8 mouse cellular contexts compared by ENCODE assay signal in the genomic region with DNA sequence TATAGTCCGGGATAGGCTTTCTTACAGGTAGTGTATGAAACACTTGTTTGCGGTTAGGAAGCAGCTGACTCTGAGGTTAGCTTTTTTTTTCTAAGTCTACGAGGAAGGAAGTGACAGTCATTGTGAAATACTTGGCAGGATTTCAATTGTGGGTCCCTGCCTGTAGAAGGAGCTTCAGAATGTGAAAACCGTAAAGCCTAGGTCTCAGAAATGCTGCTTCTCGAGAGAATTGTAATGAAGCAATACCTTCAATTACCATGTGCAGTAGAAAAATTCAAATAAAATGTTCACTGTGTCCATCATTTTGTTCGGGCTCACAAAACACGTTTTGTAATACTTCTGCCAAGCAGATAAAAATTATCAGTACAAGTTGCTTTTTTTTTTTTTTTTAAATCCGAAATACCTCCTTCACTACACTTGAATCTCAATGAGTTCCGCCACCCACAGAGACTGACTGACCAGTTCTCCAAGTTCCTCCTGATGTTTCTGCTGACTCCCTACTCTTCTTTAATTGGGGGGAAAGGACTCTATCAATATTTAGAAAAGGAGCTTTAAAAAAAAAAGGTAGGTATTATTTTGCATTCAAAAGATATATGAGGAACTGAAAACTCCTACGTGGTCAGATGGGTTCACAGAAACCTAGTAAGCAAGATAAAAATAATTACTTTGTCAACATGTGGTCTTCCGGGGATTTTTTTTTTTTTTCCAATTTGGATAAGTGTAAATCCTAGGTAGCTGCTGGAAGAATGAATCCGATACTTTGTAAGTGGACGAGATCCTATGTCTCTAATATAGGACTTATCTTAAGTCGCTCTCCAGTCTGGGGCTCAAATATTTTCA. TPM values are rescaled to one million over a fixed set of nuclear protein-coding genes. Genes with fewer than 3 reads are reported as not detected.
DNase-seq lines count a peak whose midpoint lies in the region; ATAC-seq and TF ChIP-seq lines count a peak whose summit lies in the region.

No protein-coding gene starts in this region.

- no peaks in the 10 kb centered on the region for H3K9me3 ChIP-seq in heart, embryonic 10.5 days
- H3K9me3 ChIP-seq in limb, embryonic 10.5 days (replicated peaks), result no peaks in the 10 kb centered on the region
- no peaks in the 10 kb centered on the region for H3K9me3 ChIP-seq in midbrain, embryonic 14.5 days (ENCODE audit: control insufficient read depth, low read length)

- H3K4me3 ChIP-seq in layer of hippocampus, adult 2 months, result peak overlapping the region; percentile 87
- H3K4me3 ChIP-seq in heart, embryonic 10.5 days, result peak overlapping the region; percentile 79
- peak overlapping the region; percentile 77 for H3K4me3 ChIP-seq in limb, embryonic 10.5 days
- peak overlapping the region; percentile 83 for H3K4me3 ChIP-seq in midbrain, embryonic 14.5 days (replicated peaks; ENCODE audit: low read depth, low read length)

- H3K27me3 ChIP-seq in heart, embryonic 10.5 days (ENCODE audit: insufficient read depth, poor library complexity, severe bottlenecking), result peaks cover 4% of the 10 kb centered on the region; the same call in 1 of the 2 replicates
- H3K27me3 ChIP-seq in limb, embryonic 10.5 days (ENCODE audit: low read depth, poor library complexity, severe bottlenecking), result peaks cover 4% of the 10 kb centered on the region; the same call in 1 of the 2 replicates
- H3K27me3 ChIP-seq in midbrain, embryonic 14.5 days (ENCODE audit: control insufficient read depth, insufficient read depth, low read length), result no peaks in the 10 kb centered on the region

- no peak for DNase-seq in layer of hippocampus, adult 2 months (ENCODE audit: low spot score in 2 of 2)
- no peak for DNase-seq in layer of hippocampus, adult 18-20 months (ENCODE audit: low spot score in 2 of 2)
- no peak for DNase-seq in heart, embryonic 10.5 days (ENCODE audit: low spot score)
- no peak for DNase-seq in limb, embryonic 10.5 days (ENCODE audit: low spot score)
- peak; percentile 45 for DNase-seq in midbrain, embryonic 14.5 days
- peak; percentile 66 for DNase-seq in yolk sac, embryonic 10.5 days (ENCODE audit: low spot score)
- no peak for DNase-seq in cerebellum, adult 8-10 months

- WGBS in heart, embryonic 10.5 days, result 44% methylated on average over 14 of the region's 14 CpGs
- WGBS in limb, embryonic 10.5 days, result 62% methylated on average over 14 of the region's 14 CpGs
- 53% methylated on average over 14 of the region's 14 CpGs for WGBS in midbrain, embryonic 14.5 days

- peaks cover 17% of the 10 kb centered on the region for H3K4me1 ChIP-seq in heart, embryonic 10.5 days
- H3K4me1 ChIP-seq in limb, embryonic 10.5 days, result peaks cover 16% of the 10 kb centered on the region
- H3K4me1 ChIP-seq in midbrain, embryonic 14.5 days (ENCODE audit: control insufficient read depth, insufficient read depth, low read length), result peaks cover 18% of the 10 kb centered on the region

- peak overlapping the region; percentile 95 for H3K27ac ChIP-seq in layer of hippocampus, adult 2 months
- peak overlapping the region; percentile 93 for H3K27ac ChIP-seq in heart, embryonic 10.5 days
- peak overlapping the region; percentile 86 for H3K27ac ChIP-seq in limb, embryonic 10.5 days
- peak overlapping the region; percentile 90 for H3K27ac ChIP-seq in midbrain, embryonic 14.5 days (replicated peaks; ENCODE audit: low read depth, low read length)

- no peak for TF ChIP-seq CTCF in layer of hippocampus, adult 2 months (conservative IDR thresholded peaks at IDR 0.05)

- ATAC-seq in activated CD4-positive, CD25-positive, alpha-beta regulatory T cell, adult 4 months, result peak; percentile 70
- 0 out of 2 replicates have a peak, but pooled peaks have one; percentile 38 for ATAC-seq in midbrain, embryonic 14.5 days (ENCODE audit: low FRiP score, low TSS enrichment)

- H3K36me3 ChIP-seq in heart, embryonic 10.5 days, result peaks cover 11% of the 10 kb centered on the region
- H3K36me3 ChIP-seq in limb, embryonic 10.5 days, result peaks cover 9% of the 10 kb centered on the region
- H3K36me3 ChIP-seq in midbrain, embryonic 14.5 days (ENCODE audit: control insufficient read depth, insufficient read depth, low read length), result peaks cover 9% of the 10 kb centered on the region

- H3K4me2 ChIP-seq in midbrain, embryonic 14.5 days (ENCODE audit: low read length), result peak overlapping the region; percentile 76

- H3K9ac ChIP-seq in midbrain, embryonic 14.5 days (replicated peaks; ENCODE audit: low read length), result peak overlapping the region; percentile 83; the same call in 1 of the 2 replicates

RNA-seq across cellular contexts. Expression of gene Atp6v0a1, which starts 0.8 kb away (rescaled TPM):
- 100 to 1,000 TPM; 457 to 476 TPM for total RNA-seq in layer of hippocampus, adult 2 months (2021)
- 100 to 1,000 TPM; 421 to 426 TPM for total RNA-seq in layer of hippocampus, adult 18-20 months (2021)
- 1 to 10 TPM; 4.3 to 4.7 TPM for polyA plus RNA-seq in activated CD4-positive, CD25-positive, alpha-beta regulatory T cell, adult 4 months (2017; shearing (Covaris generic))
- polyA plus RNA-seq in heart, embryonic 10.5 days (2016; fragmentation: Nextera tagmentation; extraction: Ambion mirVana), result 54.4 and 66.3 TPM in 2 replicates
- 28.1 and 30.2 TPM in 2 replicates for polyA plus RNA-seq in limb, embryonic 10.5 days (2016; fragmentation: Nextera tagmentation; extraction: Ambion mirVana)
- 115 and 119 TPM in 2 replicates for polyA plus RNA-seq in midbrain, embryonic 14.5 days (2014; fragmentation: Nextera tagmentation; extraction: Ambion mirVana)

RNA-seq across cellular contexts. Expression of gene Cavin1, which starts 37.7 kb away (rescaled TPM):
- 10 to 100 TPM; 14.3 to 16.3 TPM for total RNA-seq in layer of hippocampus, adult 2 months (2021)
- total RNA-seq in layer of hippocampus, adult 18-20 months (2021), result 10 to 100 TPM; 15.8 to 16.0 TPM
- under 1 TPM; 0.12 to 0.13 TPM for polyA plus RNA-seq in activated CD4-positive, CD25-positive, alpha-beta regulatory T cell, adult 4 months (2017; shearing (Covaris generic))
- polyA plus RNA-seq in heart, embryonic 10.5 days (2016; fragmentation: Nextera tagmentation; extraction: Ambion mirVana), result 139 and 252 TPM in 2 replicates
- 21.9 and 24.6 TPM in 2 replicates for polyA plus RNA-seq in limb, embryonic 10.5 days (2016; fragmentation: Nextera tagmentation; extraction: Ambion mirVana)
- polyA plus RNA-seq in midbrain, embryonic 14.5 days (2014; fragmentation: Nextera tagmentation; extraction: Ambion mirVana), result 8.0 and 16.3 TPM in 2 replicates

Comparison
In these comparisons a context has a peak if more than half of its experiments do, and no peak if none do; other contexts are left out.
1. DNase-seq: peak in midbrain, embryonic 14.5 days (single experiment) and yolk sac, embryonic 10.5 days (single experiment); none in layer of hippocampus, adult 2 months (0 of 2), layer of hippocampus, adult 18-20 months (0 of 2), heart, embryonic 10.5 days (single experiment), limb, embryonic 10.5 days (single experiment) and cerebellum, adult 8-10 months (single experiment).
2. Peak in every context shown above with its lines, with median percentiles within 50 percentile points of each other: H3K27ac ChIP-seq and H3K4me3 ChIP-seq.